Mouse (Mus musculus): ENCODE results near the gene Vav3. TPM values are rescaled to one million over a fixed set of nuclear protein-coding genes. Genes with fewer than 3 reads are reported as not detected.

The Vav3 gene
- total and polyA plus RNA-seq, 3 experiments, result 0.08 TPM; not detected in 2

GRCm38 (mm10) chr3:109388730-109389129 lies 48.3 kb downstream of the Vav3 start:
- H3K27ac ChIP-seq (ENCODE audit: insufficient read depth, low read depth), result no peak overlapping the region
- DNase-seq (ENCODE audit: extremely low read depth), result no peak
- H3K4me3 ChIP-seq (replicated peaks in 1 of 3; ENCODE audit: low read depth in 2 of 3, low read length in 2 of 3, poor library complexity in 1 of 3), result no peak overlapping the region
- H3K4me1 ChIP-seq (ENCODE audit: control insufficient read depth in 1 of 2, insufficient read depth in 2 of 2), result no peaks in the 10 kb centered on the region
- in situ Hi-C loops (cut with MboI; ENCODE audit: low pct_ligation_motif_present, low pct_unique_long_range_greater_than_20kb, low sequenced_read_pairs) (no loop called here), dilution Hi-C loops (cut with MboI; ENCODE audit: extremely low pct_ligation_motif_present, extremely low pct_unique_long_range_greater_than_20kb, low sequenced_read_pairs) (no loop called here)
- no peak overlapping the region for H3K9ac ChIP-seq (ENCODE audit: insufficient read depth, low read depth)
- no peaks in the 10 kb centered on the region for H3K36me3 ChIP-seq (replicated peaks in 1 of 2; ENCODE audit: control insufficient read depth in 1 of 2, insufficient read depth in 1 of 2, low read length in 1 of 2)
- H3K9me3 ChIP-seq (replicated peaks; ENCODE audit: low read length), result no peaks in the 10 kb centered on the region
- TF ChIP-seq ELF1 (IDR thresholded peaks at IDR 0.05; ENCODE audit: low read depth, low read length) (no peak), MAX (IDR thresholded peaks at IDR 0.05; ENCODE audit: low read length) (no peak), HCFC1 (IDR thresholded peaks at IDR 0.05; ENCODE audit: low read depth, low read length) (no peak), ZMIZ1 (IDR thresholded peaks at IDR 0.05; ENCODE audit: low read depth, low read length) (no peak), RAD21 (IDR thresholded peaks at IDR 0.05; ENCODE audit: low read depth, low read length) (no peak), KAT2A (IDR thresholded peaks at IDR 0.05; ENCODE audit: insufficient replicate concordance, low read length) (no peak), TBP (conservative IDR thresholded peaks at IDR 0.05; ENCODE audit: low read depth, low read length) (no peak), SMC3 (IDR thresholded peaks at IDR 0.05; ENCODE audit: low read depth, low read length) (no peak), USF1 (IDR thresholded peaks at IDR 0.05; ENCODE audit: low read depth, low read length) (no peak), JUN (IDR thresholded peaks at IDR 0.05; ENCODE audit: insufficient read depth, low read depth, low read length) (no peak), CHD1 (IDR thresholded peaks at IDR 0.05; ENCODE audit: low read depth, low read length) (no peak), EP300 (IDR thresholded peaks at IDR 0.05; ENCODE audit: low read length) (no peak), ETS1 (conservative IDR thresholded peaks at IDR 0.05; ENCODE audit: low read depth, low read length) (no peak), MYC (IDR thresholded peaks at IDR 0.05; ENCODE audit: low read depth, low read length) (no peak), POLR2AphosphoS2 (IDR thresholded peaks at IDR 0.05; ENCODE audit: low read depth, low read length) (no peak), MAZ (IDR thresholded peaks at IDR 0.05; ENCODE audit: low read depth, low read length) (no peak), TCF12 (IDR thresholded peaks at IDR 0.05; ENCODE audit: low read depth, low read length) (no peak), ZC3H11A (IDR thresholded peaks at IDR 0.05; ENCODE audit: low read depth, low read length) (no peak), E2F4 (IDR thresholded peaks at IDR 0.05; ENCODE audit: insufficient replicate concordance, low read depth, low read length) (no peak)
- H3K79me2 ChIP-seq (replicated peaks; ENCODE audit: control insufficient read depth, extremely low read depth, insufficient read depth, poor library complexity, severe bottlenecking), result no peaks in the 10 kb centered on the region
- no peaks in the 10 kb centered on the region for H3K27me3 ChIP-seq (replicated peaks)
- H3K4me2 ChIP-seq (ENCODE audit: insufficient read depth, low read depth, poor library complexity, severe bottlenecking), result no peak overlapping the region

DNA sequence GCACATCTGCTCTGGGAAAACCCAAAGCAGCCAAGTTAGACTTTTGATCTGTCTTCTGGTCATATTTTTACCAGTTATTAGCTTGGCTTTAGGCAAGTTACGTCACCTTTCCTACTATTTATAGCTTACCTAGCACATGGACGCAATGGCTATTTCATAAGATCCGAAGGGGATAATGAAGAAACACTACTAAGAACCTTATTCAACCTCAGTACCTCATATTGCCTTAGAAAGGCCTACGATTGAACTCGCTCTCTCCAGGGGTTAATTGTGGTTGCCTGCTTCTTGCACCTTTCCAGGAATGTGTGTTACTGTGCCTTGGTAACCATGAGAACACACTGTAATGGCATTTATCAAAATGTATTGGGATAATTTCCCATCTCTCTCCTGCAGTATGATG lies 61.1 kb downstream of the Vav3 start:
- Histone ChIP-seq H3K79me2 (replicated peaks; ENCODE audit: control insufficient read depth, extremely low read depth, insufficient read depth, poor library complexity, severe bottlenecking) (no peaks in the 10 kb centered on the region), H3K4me2 (ENCODE audit: insufficient read depth, low read depth, poor library complexity, severe bottlenecking) (no peak overlapping the region), H3K9ac (ENCODE audit: insufficient read depth, low read depth) (no peak overlapping the region), H3K36me3 (replicated peaks in 1 of 2; ENCODE audit: control insufficient read depth in 1 of 2, insufficient read depth in 1 of 2, low read length in 1 of 2) (no peaks in the 10 kb centered on the region), H3K27ac (ENCODE audit: insufficient read depth, low read depth) (no peak overlapping the region), H3K9me3 (replicated peaks; ENCODE audit: low read length) (no peaks in the 10 kb centered on the region), H3K27me3 (replicated peaks) (no peaks in the 10 kb centered on the region), H3K4me1 (ENCODE audit: control insufficient read depth in 1 of 2, insufficient read depth in 2 of 2) (no peaks in the 10 kb centered on the region), H3K4me3 (replicated peaks in 1 of 3; ENCODE audit: low read depth in 2 of 3, low read length in 2 of 3, poor library complexity in 1 of 3) (no peak overlapping the region)
- in situ Hi-C loops (cut with MboI; ENCODE audit: low pct_ligation_motif_present, low pct_unique_long_range_greater_than_20kb, low sequenced_read_pairs) (no loop called here), dilution Hi-C loops (cut with MboI; ENCODE audit: extremely low pct_ligation_motif_present, extremely low pct_unique_long_range_greater_than_20kb, low sequenced_read_pairs) (no loop called here)
- TF ChIP-seq MYC (IDR thresholded peaks at IDR 0.05; ENCODE audit: low read depth, low read length) (no peak), TCF12 (IDR thresholded peaks at IDR 0.05; ENCODE audit: low read depth, low read length) (no peak), KAT2A (IDR thresholded peaks at IDR 0.05; ENCODE audit: insufficient replicate concordance, low read length) (no peak)
- DNase-seq (ENCODE audit: extremely low read depth), result no peak
